Mouse (Mus musculus): ENCODE results near the gene Agbl4. TPM values are rescaled to one million over a fixed set of nuclear protein-coding genes. Genes with fewer than 3 reads are reported as not detected.

The Agbl4 gene
- polyA plus RNA-seq, 1 experiment, result not detected

DNA sequence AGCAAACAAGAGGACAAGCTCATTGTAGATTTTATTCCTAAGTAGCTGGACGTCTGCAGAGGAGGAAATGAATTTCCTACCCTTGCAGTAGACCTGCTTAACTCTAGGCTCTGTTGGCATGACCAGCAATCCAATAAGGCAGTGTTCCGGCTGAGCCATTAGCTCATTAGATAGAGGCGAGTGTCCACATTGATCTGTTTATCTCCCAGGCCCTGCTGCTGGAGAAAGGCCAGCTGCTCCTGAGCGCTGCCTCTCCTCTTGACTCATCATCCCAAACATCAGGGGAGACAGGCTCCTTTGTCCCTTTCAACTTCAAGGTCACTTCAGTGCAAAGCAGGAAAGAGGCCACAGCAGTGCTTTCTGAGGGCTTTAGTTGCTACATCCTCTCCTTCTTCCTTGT lies 858.0 kb downstream of the Agbl4 start:
- Histone ChIP-seq H3K27me3 (ENCODE audit: control insufficient read depth, insufficient read depth, insufficient read length) (no peaks in the 10 kb centered on the region), H3ac (ENCODE audit: control insufficient read depth, insufficient read length) (no peak overlapping the region), H3K4me3 (no peak overlapping the region), H3K36me3 (ENCODE audit: control insufficient read depth, insufficient read depth) (no peaks in the 10 kb centered on the region), H3K4me2 (ENCODE audit: low read depth) (no peak overlapping the region), H3K79me2 (ENCODE audit: control insufficient read depth, insufficient read depth) (no peaks in the 10 kb centered on the region)
- TF ChIP-seq MAX (IDR thresholded peaks at IDR 0.05; ENCODE audit: low read depth) (no peak), TCF3 (IDR thresholded peaks at IDR 0.05; ENCODE audit: insufficient read length, low read depth) (no peak), POLR2AphosphoS2 (IDR thresholded peaks at IDR 0.05; ENCODE audit: insufficient read length, low read depth) (no peak), TCF12 (IDR thresholded peaks at IDR 0.05; ENCODE audit: insufficient read depth, poor library complexity, severe bottlenecking) (no peak), POLR2A (IDR thresholded peaks at IDR 0.05; ENCODE audit: insufficient read length, low read depth) (no peak), MYOD1 (IDR thresholded peaks at IDR 0.05; ENCODE audit: control insufficient read depth in 1 of 3, insufficient read length in 2 of 3, low read depth in 2 of 3) (no peak), E2F4 (IDR thresholded peaks at IDR 0.05; ENCODE audit: insufficient read depth) (no peak)

DNA sequence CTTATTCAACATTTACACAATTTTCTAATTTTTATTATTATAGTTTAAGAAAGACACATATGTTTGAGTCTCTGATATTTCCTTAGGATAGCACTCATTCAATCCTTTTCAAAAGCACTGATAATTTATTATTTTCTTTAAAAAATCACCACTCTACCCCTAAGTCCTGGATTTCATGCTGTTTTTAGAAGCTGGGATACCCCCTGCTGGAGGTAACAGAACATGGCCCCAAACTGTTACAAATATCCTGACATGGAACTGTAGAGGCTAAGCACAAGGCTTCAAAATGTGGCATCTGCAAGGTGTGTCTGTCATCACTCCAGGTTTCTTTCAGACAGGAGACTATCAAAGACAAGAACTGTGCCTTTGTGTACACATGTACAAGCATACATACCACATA lies 859.5 kb downstream of the Agbl4 start:
- TF ChIP-seq POLR2A (IDR thresholded peaks at IDR 0.05; ENCODE audit: insufficient read length, low read depth), result no peak
- TF ChIP-seq TCF12 (IDR thresholded peaks at IDR 0.05; ENCODE audit: insufficient read depth, poor library complexity, severe bottlenecking), result no peak
- no peak for TF ChIP-seq TCF3 (IDR thresholded peaks at IDR 0.05; ENCODE audit: insufficient read length, low read depth)
- TF ChIP-seq REST (IDR thresholded peaks at IDR 0.05; ENCODE audit: insufficient read depth, insufficient read length), result no peak
- no peak for TF ChIP-seq E2F4 (IDR thresholded peaks at IDR 0.05; ENCODE audit: insufficient read depth)
- TF ChIP-seq MAX (IDR thresholded peaks at IDR 0.05; ENCODE audit: low read depth), result no peak
- TF ChIP-seq CEBPB (IDR thresholded peaks at IDR 0.05; ENCODE audit: insufficient read depth, poor library complexity, severe bottlenecking), result no peak
- TF ChIP-seq SRF (IDR thresholded peaks at IDR 0.05; ENCODE audit: control insufficient read depth, insufficient read length, low read depth), result no peak
- TF ChIP-seq POLR2AphosphoS2 (IDR thresholded peaks at IDR 0.05; ENCODE audit: insufficient read length, low read depth), result no peak
- TF ChIP-seq USF1 (IDR thresholded peaks at IDR 0.05; ENCODE audit: low read depth), result no peak
- TF ChIP-seq MYOD1 (IDR thresholded peaks at IDR 0.05; ENCODE audit: control insufficient read depth in 1 of 3, insufficient read length in 2 of 3, low read depth in 2 of 3), result no peak
- no peaks in the 10 kb centered on the region for H3K79me2 ChIP-seq (ENCODE audit: control insufficient read depth, insufficient read depth)
- H3K36me3 ChIP-seq (ENCODE audit: control insufficient read depth, insufficient read depth), result no peaks in the 10 kb centered on the region
- no peak overlapping the region for H3ac ChIP-seq (ENCODE audit: control insufficient read depth, insufficient read length)
- no peak overlapping the region for H3K4me3 ChIP-seq
- no peak overlapping the region for H3K4me2 ChIP-seq (ENCODE audit: low read depth)
- no peaks in the 10 kb centered on the region for H3K27me3 ChIP-seq (ENCODE audit: control insufficient read depth, insufficient read depth, insufficient read length)

DNA sequence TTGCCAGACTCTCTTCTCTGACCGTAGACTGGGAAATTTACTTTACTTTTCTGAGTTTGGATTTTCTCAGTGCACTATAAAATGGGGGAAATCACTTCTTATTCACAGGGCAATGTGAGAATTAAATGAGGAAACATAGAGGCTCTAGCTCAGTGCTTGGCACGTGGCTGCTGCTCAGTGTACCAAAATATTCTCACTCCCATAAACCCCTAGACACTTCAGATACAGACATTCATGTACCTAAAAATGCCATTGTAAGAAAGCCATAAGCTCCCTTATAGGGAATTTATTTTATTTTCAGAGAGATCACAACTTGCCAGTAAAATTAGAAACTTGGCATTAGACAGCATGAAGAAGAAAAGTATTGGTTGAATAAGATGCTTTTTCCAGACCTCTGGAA lies 883.5 kb downstream of the Agbl4 start:
- Histone ChIP-seq H3K4me3 (no peak overlapping the region), H3ac (ENCODE audit: control insufficient read depth, insufficient read length) (no peak overlapping the region), H3K27me3 (ENCODE audit: control insufficient read depth, insufficient read depth, insufficient read length) (no peaks in the 10 kb centered on the region), H3K36me3 (ENCODE audit: control insufficient read depth, insufficient read depth) (no peaks in the 10 kb centered on the region), H3K4me2 (ENCODE audit: low read depth) (no peak overlapping the region), H3K79me2 (ENCODE audit: control insufficient read depth, insufficient read depth) (no peaks in the 10 kb centered on the region)
- no peak for TF ChIP-seq TCF3 (IDR thresholded peaks at IDR 0.05; ENCODE audit: insufficient read length, low read depth)
- TF ChIP-seq CEBPB (IDR thresholded peaks at IDR 0.05; ENCODE audit: insufficient read depth, poor library complexity, severe bottlenecking), result no peak
- TF ChIP-seq SRF (IDR thresholded peaks at IDR 0.05; ENCODE audit: control insufficient read depth, insufficient read length, low read depth), result no peak
- TF ChIP-seq USF1 (IDR thresholded peaks at IDR 0.05; ENCODE audit: low read depth), result no peak
- TF ChIP-seq E2F4 (IDR thresholded peaks at IDR 0.05; ENCODE audit: insufficient read depth), result no peak
- TF ChIP-seq MYOG (IDR thresholded peaks at IDR 0.05; ENCODE audit: control insufficient read depth in 1 of 3, insufficient read depth in 1 of 3, insufficient read length in 2 of 3, low read depth in 2 of 3), result no peak
- no peak for TF ChIP-seq MAX (IDR thresholded peaks at IDR 0.05; ENCODE audit: low read depth)
- no peak for TF ChIP-seq MYOD1 (IDR thresholded peaks at IDR 0.05; ENCODE audit: control insufficient read depth in 1 of 3, insufficient read length in 2 of 3, low read depth in 2 of 3)
- no peak for TF ChIP-seq POLR2AphosphoS2 (IDR thresholded peaks at IDR 0.05; ENCODE audit: insufficient read length, low read depth)
- no peak for TF ChIP-seq TCF12 (IDR thresholded peaks at IDR 0.05; ENCODE audit: insufficient read depth, poor library complexity, severe bottlenecking)
- no peak for TF ChIP-seq REST (IDR thresholded peaks at IDR 0.05; ENCODE audit: insufficient read depth, insufficient read length)
- no peak for TF ChIP-seq POLR2A (IDR thresholded peaks at IDR 0.05; ENCODE audit: insufficient read length, low read depth)

DNA sequence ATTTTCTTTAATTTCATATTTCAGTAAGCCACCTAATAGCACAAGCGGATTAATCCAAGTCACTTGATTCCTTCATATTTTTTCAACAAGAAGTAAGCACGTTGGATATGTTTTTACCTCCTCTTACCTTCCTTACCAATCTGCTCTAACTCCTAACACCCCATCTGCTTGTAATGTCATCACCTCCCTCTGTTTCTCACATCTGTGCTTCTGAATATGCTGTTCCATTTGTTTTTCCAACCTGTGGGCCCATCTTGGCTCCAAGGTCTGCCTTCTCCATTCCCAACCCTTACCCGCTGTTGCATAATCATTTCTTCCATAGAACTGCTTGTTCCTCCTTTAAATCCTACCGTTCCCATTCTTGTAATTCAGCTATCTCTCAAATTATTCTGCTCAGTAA lies 884.4 kb downstream of the Agbl4 start:
- no peak overlapping the region for H3K4me3 ChIP-seq
- no peaks in the 10 kb centered on the region for H3K27me3 ChIP-seq (ENCODE audit: control insufficient read depth, insufficient read depth, insufficient read length)
- H3ac ChIP-seq (ENCODE audit: control insufficient read depth, insufficient read length), result no peak overlapping the region
- H3K36me3 ChIP-seq (ENCODE audit: control insufficient read depth, insufficient read depth), result no peaks in the 10 kb centered on the region
- no peak overlapping the region for H3K4me2 ChIP-seq (ENCODE audit: low read depth)
- no peak for TF ChIP-seq E2F4 (IDR thresholded peaks at IDR 0.05; ENCODE audit: insufficient read depth)
- no peak for TF ChIP-seq USF1 (IDR thresholded peaks at IDR 0.05; ENCODE audit: low read depth)
- no peak for TF ChIP-seq MYOD1 (IDR thresholded peaks at IDR 0.05; ENCODE audit: control insufficient read depth in 1 of 3, insufficient read length in 2 of 3, low read depth in 2 of 3)
- TF ChIP-seq TCF12 (IDR thresholded peaks at IDR 0.05; ENCODE audit: insufficient read depth, poor library complexity, severe bottlenecking), result no peak
- TF ChIP-seq REST (IDR thresholded peaks at IDR 0.05; ENCODE audit: insufficient read depth, insufficient read length), result no peak
- no peak for TF ChIP-seq MAX (IDR thresholded peaks at IDR 0.05; ENCODE audit: low read depth)
- no peak for TF ChIP-seq POLR2A (IDR thresholded peaks at IDR 0.05; ENCODE audit: insufficient read length, low read depth)
- no peaks in the 10 kb centered on the region for H3K79me2 ChIP-seq (ENCODE audit: control insufficient read depth, insufficient read depth)

DNA sequence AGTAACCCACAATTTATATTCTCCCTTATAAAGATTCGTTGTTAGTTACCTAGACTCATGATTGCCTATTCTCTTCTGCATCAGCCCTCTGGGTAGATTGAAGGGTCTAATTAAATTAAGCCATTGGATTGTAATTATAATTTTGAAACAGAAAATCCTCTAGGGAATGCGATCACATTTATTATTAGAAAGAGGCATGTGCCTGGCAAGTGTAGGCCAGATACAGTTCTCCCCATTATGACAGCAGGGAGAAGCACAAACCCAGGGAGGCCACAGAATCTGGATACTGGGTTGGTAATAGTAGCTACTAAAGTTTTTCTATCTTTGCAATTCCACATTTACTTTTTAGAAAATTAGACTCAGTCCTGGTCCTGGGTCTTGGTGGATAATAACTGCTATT lies 887.2 kb downstream of the Agbl4 start:
- no peak overlapping the region for H3K4me3 ChIP-seq
- no peaks in the 10 kb centered on the region for H3K79me2 ChIP-seq (ENCODE audit: control insufficient read depth, insufficient read depth)
- TF ChIP-seq TCF3 (IDR thresholded peaks at IDR 0.05; ENCODE audit: insufficient read length, low read depth) (no peak), MYOG (IDR thresholded peaks at IDR 0.05; ENCODE audit: control insufficient read depth in 1 of 3, insufficient read depth in 1 of 3, insufficient read length in 2 of 3, low read depth in 2 of 3) (no peak), USF1 (IDR thresholded peaks at IDR 0.05; ENCODE audit: low read depth) (no peak), MYOD1 (IDR thresholded peaks at IDR 0.05; ENCODE audit: control insufficient read depth in 1 of 3, insufficient read length in 2 of 3, low read depth in 2 of 3) (no peak), REST (IDR thresholded peaks at IDR 0.05; ENCODE audit: insufficient read depth, insufficient read length) (no peak), E2F4 (IDR thresholded peaks at IDR 0.05; ENCODE audit: insufficient read depth) (no peak), MAX (IDR thresholded peaks at IDR 0.05; ENCODE audit: low read depth) (no peak), POLR2AphosphoS2 (IDR thresholded peaks at IDR 0.05; ENCODE audit: insufficient read length, low read depth) (no peak), POLR2A (IDR thresholded peaks at IDR 0.05; ENCODE audit: insufficient read length, low read depth) (no peak), SRF (IDR thresholded peaks at IDR 0.05; ENCODE audit: control insufficient read depth, insufficient read length, low read depth) (no peak), TCF12 (IDR thresholded peaks at IDR 0.05; ENCODE audit: insufficient read depth, poor library complexity, severe bottlenecking) (no peak), CEBPB (IDR thresholded peaks at IDR 0.05; ENCODE audit: insufficient read depth, poor library complexity, severe bottlenecking) (no peak)
- H3K36me3 ChIP-seq (ENCODE audit: control insufficient read depth, insufficient read depth), result no peaks in the 10 kb centered on the region
- no peak overlapping the region for H3ac ChIP-seq (ENCODE audit: control insufficient read depth, insufficient read length)
- no peaks in the 10 kb centered on the region for H3K27me3 ChIP-seq (ENCODE audit: control insufficient read depth, insufficient read depth, insufficient read length)
- H3K4me2 ChIP-seq (ENCODE audit: low read depth), result no peak overlapping the region
